8 mouse cellular contexts compared by ENCODE assay signal in the genomic region with DNA sequence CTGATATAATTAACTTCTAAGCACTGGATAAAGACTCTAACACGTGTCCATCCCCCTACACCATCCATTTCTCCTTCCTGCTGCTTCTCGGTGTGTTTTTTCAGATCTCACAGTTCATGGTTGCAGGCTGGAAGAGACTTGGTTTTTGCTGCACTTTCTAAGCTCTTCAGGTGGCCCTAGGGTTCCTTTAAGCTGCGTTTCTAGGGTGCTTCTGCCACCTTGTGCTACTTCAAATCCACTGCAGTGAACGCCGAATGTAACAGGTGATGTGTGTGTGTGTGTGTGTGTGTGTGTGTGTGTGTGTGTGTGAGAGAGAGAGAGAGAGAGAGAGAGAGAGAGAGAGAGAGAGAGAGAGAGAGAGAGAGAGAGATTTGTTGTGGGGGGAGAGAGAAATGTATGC.
DNase-seq lines count a peak whose midpoint lies in the region; ATAC-seq and TF ChIP-seq lines count a peak whose summit lies in the region.

No protein-coding gene starts in this region.

- no peak overlapping the region for H3K9ac ChIP-seq in embryonic facial prominence, embryonic 15.5 days

- H3K27ac ChIP-seq in embryonic facial prominence, embryonic 15.5 days (replicated peaks), result no peak overlapping the region

- no peak overlapping the region for H3K4me2 ChIP-seq in embryonic facial prominence, embryonic 15.5 days (replicated peaks)

- peak; percentile 15 to 30 for DNase-seq in cerebellum, postnatal 14 days
- DNase-seq in cerebellum, adult 11 months, result no peak
- DNase-seq in 3T3-L1 (ENCODE audit: low read depth, low spot score), result peak; percentile 46
- DNase-seq in lung, adult 2 months, result no peak
- no peak for DNase-seq in urinary bladder, postnatal 36 days (ENCODE audit: low spot score in 2 of 2)
- DNase-seq in frontal cortex, postnatal 14 days (ENCODE audit: low spot score in 2 of 2), result no peak

- H3K36me3 ChIP-seq in embryonic facial prominence, embryonic 15.5 days, result no peaks in the 10 kb centered on the region

- TF ChIP-seq POLR2A in lung, adult 2 months (IDR thresholded peaks at IDR 0.05; ENCODE audit: borderline replicate concordance, extremely low read depth, low read depth, low read length), result no peak

- no peaks in the 10 kb centered on the region for H3K9me3 ChIP-seq in embryonic facial prominence, embryonic 15.5 days (replicated peaks)

- H3K4me3 ChIP-seq in embryonic facial prominence, embryonic 15.5 days (replicated peaks), result no peak overlapping the region
- no peak overlapping the region for H3K4me3 ChIP-seq in lung, adult 2 months (replicated peaks; ENCODE audit: extremely low read depth, low read depth, low read length)

- TF ChIP-seq CTCF in lung, adult 2 months (IDR thresholded peaks at IDR 0.05; ENCODE audit: insufficient read depth, low read length), result peak; percentile 33

- 29% methylated on average over 5 of the region's 5 CpGs for WGBS in embryonic facial prominence, embryonic 15.5 days
- WGBS in lung, adult 2 months, result 23% methylated on average over 5 of the region's 5 CpGs

- peak; percentile 54; the same call in 1 of the 2 replicates for ATAC-seq in embryonic facial prominence, embryonic 15.5 days (ENCODE audit: insufficient number of reproducible peaks, low FRiP score, low TSS enrichment, low read depth)
- ATAC-seq in activated CD4-positive, CD25-positive, alpha-beta regulatory T cell, adult 4 months, result no peak

- no peaks in the 10 kb centered on the region for H3K27me3 ChIP-seq in embryonic facial prominence, embryonic 15.5 days

- H3K4me1 ChIP-seq in embryonic facial prominence, embryonic 15.5 days, result peaks cover 5% of the 10 kb centered on the region; the same call in 1 of the 2 replicates
- H3K4me1 ChIP-seq in lung, adult 2 months (ENCODE audit: control insufficient read depth, insufficient read depth, low read length), result peaks cover 5% of the 10 kb centered on the region; the same call in 1 of the 2 replicates

Comparison
In these comparisons a context has a peak if more than half of its experiments do, and no peak if none do; other contexts are left out.
1. DNase-seq: peak in cerebellum, postnatal 14 days (2 of 2) and 3T3-L1 (single experiment); none in cerebellum, adult 11 months (single experiment), lung, adult 2 months (single experiment), urinary bladder, postnatal 36 days (0 of 2) and frontal cortex, postnatal 14 days (0 of 2).